ENCODE assay signal across 10 mouse cellular contexts in genomic region chr13:44419056-44419455, GRCm38 (mm10).
DNase-seq lines count a peak whose midpoint lies in the region; ATAC-seq lines count a peak whose summit lies in the region.
"Had no signal": no experiment of that assay in that cellular context is flagged by ENCODE, and none has a peak within 500 bp of the region (broad histone marks: within the 10 kb centered on the region; RNA-seq: fewer than 3 reads in every experiment).

No protein-coding gene starts in this region.

- no peak overlapping the region for H3K9ac ChIP-seq in liver, embryonic 16.5 days (ENCODE audit: low read depth, low read length)
- no peak overlapping the region for H3K9ac ChIP-seq in liver, embryonic 12.5 days
- no peak overlapping the region for H3K9ac ChIP-seq in intestine, embryonic 15.5 days
- H3K9ac ChIP-seq: neural tube, embryonic 13.5 days had no signal

- H3K27ac ChIP-seq in liver, embryonic 16.5 days (ENCODE audit: low read length), result peak overlapping the region; percentile 42; the same call in 1 of the 2 replicates
- no peak overlapping the region for H3K27ac ChIP-seq in liver, embryonic 12.5 days
- 0 out of 2 replicates have a peak overlapping the region, but pooled peaks have one; percentile 71 for H3K27ac ChIP-seq in intestine, embryonic 15.5 days
- H3K27ac ChIP-seq: neural tube, embryonic 13.5 days had no signal

- no peaks in the 10 kb centered on the region for H3K36me3 ChIP-seq in liver, embryonic 16.5 days (ENCODE audit: control insufficient read depth, insufficient read depth)
- no peaks in the 10 kb centered on the region for H3K36me3 ChIP-seq in liver, embryonic 12.5 days
- H3K36me3 ChIP-seq in intestine, embryonic 15.5 days, result no peaks in the 10 kb centered on the region
- peaks cover 12% of the 10 kb centered on the region for H3K36me3 ChIP-seq in megakaryocyte, embryonic 14.5 days (replicated peaks; ENCODE audit: low read length)
- H3K36me3 ChIP-seq: neural tube, embryonic 13.5 days had no signal

- peaks cover 8% of the 10 kb centered on the region for H3K4me1 ChIP-seq in liver, embryonic 16.5 days (ENCODE audit: control insufficient read depth, low read depth, low read length)
- peaks cover 25% of the 10 kb centered on the region for H3K4me1 ChIP-seq in liver, embryonic 12.5 days
- H3K4me1 ChIP-seq in intestine, embryonic 15.5 days (replicated peaks), result peaks cover 22% of the 10 kb centered on the region
- peaks cover 95% of the 10 kb centered on the region for H3K4me1 ChIP-seq in megakaryocyte, embryonic 14.5 days

- H3K4me3 ChIP-seq in liver, embryonic 16.5 days (ENCODE audit: low read depth, low read length), result no peak overlapping the region
- H3K4me3 ChIP-seq in liver, embryonic 12.5 days, result no peak overlapping the region
- no peak overlapping the region for H3K4me3 ChIP-seq in intestine, embryonic 15.5 days (replicated peaks)
- peak overlapping the region; percentile 74 for H3K4me3 ChIP-seq in megakaryocyte, embryonic 14.5 days (replicated peaks)
- H3K4me3 ChIP-seq: neural tube, embryonic 13.5 days had no signal

- H3K27me3 ChIP-seq in liver, embryonic 16.5 days (ENCODE audit: control insufficient read depth, insufficient read depth, low read depth, low read length), result no peaks in the 10 kb centered on the region
- H3K27me3 ChIP-seq in liver, embryonic 12.5 days (replicated peaks), result no peaks in the 10 kb centered on the region
- H3K27me3 ChIP-seq in intestine, embryonic 15.5 days (replicated peaks), result no peaks in the 10 kb centered on the region
- H3K27me3 ChIP-seq in megakaryocyte, embryonic 14.5 days (replicated peaks), result no peaks in the 10 kb centered on the region

- WGBS in liver, embryonic 16.5 days (ENCODE audit: insufficient replicate concordance), result 48% methylated on average over 8 of the region's 8 CpGs
- 60% methylated on average over 8 of the region's 8 CpGs for WGBS in liver, embryonic 12.5 days (ENCODE audit: insufficient replicate concordance)
- WGBS in intestine, embryonic 15.5 days, result 80% methylated on average over 8 of the region's 8 CpGs

- DNase-seq in embryo, embryonic 9.5 days (ENCODE audit: extremely low spot score), result peak; percentile 17
- no peak for DNase-seq in embryo, embryonic 10.5 days (ENCODE audit: low spot score)
- no peak for DNase-seq in left cerebral cortex, adult 8-10 months (ENCODE audit: low spot score in 2 of 2)
- DNase-seq in T-cell, adult 2 months (ENCODE audit: low spot score), result no peak
- DNase-seq: right cerebral cortex, postnatal 25 days had no signal

- peak overlapping the region; percentile 12; the same call in 1 of the 2 replicates for H3K4me2 ChIP-seq in liver, embryonic 16.5 days (ENCODE audit: low read depth, low read length)
- H3K4me2 ChIP-seq in liver, embryonic 12.5 days, result no peak overlapping the region
- no peak overlapping the region for H3K4me2 ChIP-seq in intestine, embryonic 15.5 days (replicated peaks)

- ATAC-seq in liver, embryonic 16.5 days (ENCODE audit: low read depth), result peak; percentile 16; the same call in 1 of the 2 replicates
- no peak for ATAC-seq in liver, embryonic 12.5 days
- no peak; the same call in 1 of the 2 replicates for ATAC-seq in intestine, embryonic 15.5 days

- H3K9me3 ChIP-seq in liver, embryonic 16.5 days (replicated peaks; ENCODE audit: control insufficient read depth, low read length), result no peaks in the 10 kb centered on the region
- no peaks in the 10 kb centered on the region for H3K9me3 ChIP-seq in liver, embryonic 12.5 days (replicated peaks)
- no peaks in the 10 kb centered on the region for H3K9me3 ChIP-seq in intestine, embryonic 15.5 days
- H3K9me3 ChIP-seq in megakaryocyte, embryonic 14.5 days, result peaks cover 10% of the 10 kb centered on the region
- H3K9me3 ChIP-seq: neural tube, embryonic 13.5 days had no signal
